Mouse (Mus musculus) cortical plate, adult 2 months (tissue): ENCODE measurements around the gene Asic2.

Experiments
- CTCF ChIP-seq: fragments of 200-500 bp; IDR thresholded peaks from 2 replicates; pipeline ENCODE4 v1.5.1; 2011; ENCODE audit warnings: mild to moderate bottlenecking, control low read depth, low read length; ENCODE audit not compliant: insufficient read depth; ENCODE audit errors: extremely low read depth
- POLR2A ChIP-seq: fragments of 200-500 bp; IDR thresholded peaks from 2 replicates; pipeline ENCODE4 v1.6.1; 2011; ENCODE audit warnings: mild to moderate bottlenecking, low read length, control low read depth; ENCODE audit not compliant: insufficient read depth; ENCODE audit errors: extremely low read depth

- TF ChIP-seq CTCF, result no peak
- TF ChIP-seq POLR2A, result no peak
These were observed 1000.7 kb downstream of the Asic2 start for GRCm38 (mm10) chr11:80967544-80967943.
